Mouse (Mus musculus): ENCODE results near the gene Clic4. TPM values are rescaled to one million over a fixed set of nuclear protein-coding genes. Genes with fewer than 3 reads are reported as not detected.
A peak's percentile ranks its signal among the peaks of the same experiment; 100 is the strongest.

Clic4 gene
- total RNA-seq (2021) = 100 to 1,000 TPM in 1 of 2 experiments, 10 to 100 TPM in 1; 74.4 to 136 TPM
- long read RNA-seq, experiment 1, full-length matches to known transcripts = 132 of 154 reads
- long read RNA-seq, experiment 1, partial matches to known transcripts = 6 of 154 reads
- long read RNA-seq, experiment 1, other reads (novel, unspliced or antisense) = 16 of 154 reads
- long read RNA-seq, experiment 2, full-length matches to known transcripts = 45 of 123 reads
- long read RNA-seq, experiment 2, partial matches to known transcripts = 6 of 123 reads
- long read RNA-seq, experiment 2, other reads (novel, unspliced or antisense) = 72 of 123 reads

DNA sequence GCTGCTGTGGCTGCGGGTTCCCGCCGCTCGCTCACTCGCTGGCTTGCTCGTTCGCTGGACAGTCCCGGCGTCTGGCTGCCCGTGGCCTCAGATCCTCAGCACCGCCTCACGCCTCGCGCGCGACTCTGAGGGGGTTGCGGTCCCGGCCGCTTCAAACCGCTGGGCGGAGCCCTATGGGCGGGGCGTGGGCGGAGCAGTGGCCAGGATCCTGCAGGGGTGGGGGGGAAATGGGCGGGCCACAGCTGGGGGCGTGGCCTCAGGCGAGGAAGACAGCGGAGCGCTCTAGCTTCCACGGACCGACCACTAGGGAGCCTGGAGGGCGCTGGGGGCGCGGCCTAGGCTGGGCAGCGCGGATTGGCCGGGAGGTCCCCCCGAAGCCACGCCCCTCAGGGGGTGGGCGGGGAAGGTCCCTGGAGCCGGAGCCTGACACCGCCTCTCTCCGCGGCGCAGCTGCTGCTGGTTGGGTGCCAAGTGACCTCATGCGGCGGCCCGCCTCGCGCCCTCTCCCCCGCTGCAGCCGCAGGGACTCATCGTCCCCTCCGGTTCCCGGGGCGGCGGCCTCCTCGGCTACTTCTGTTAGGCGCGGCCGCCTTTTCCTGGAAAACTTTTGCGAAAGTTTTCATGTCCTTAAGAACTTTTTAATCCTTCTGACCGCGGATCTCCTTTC is at the start of gene Clic4:
Clic4 (minus strand) TSS at position 175 of the 667 bp plus-strand sequence.
- peak; percentile 100 for DNase-seq (ENCODE audit: low spot score in 2 of 2)

DNA sequence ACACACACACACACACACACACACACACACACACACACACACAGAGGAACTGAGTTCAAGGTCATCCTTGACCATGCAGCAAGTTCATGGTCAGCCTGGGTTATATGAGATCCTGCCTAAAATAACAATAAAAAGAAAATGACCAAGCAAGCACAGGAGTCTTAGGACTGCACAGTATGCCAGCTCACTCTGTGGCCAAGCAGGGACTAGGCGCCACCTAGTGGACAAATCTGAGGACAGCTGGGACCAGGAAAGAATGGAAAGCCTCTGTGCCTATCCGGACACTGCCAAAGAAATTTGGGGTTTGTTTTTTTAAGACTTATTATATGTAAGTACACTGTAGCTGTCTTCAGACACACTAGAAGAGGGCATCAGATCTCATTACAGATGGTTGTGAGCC is 45.4 kb upstream of the Clic4 start:
- DNase-seq (ENCODE audit: low spot score in 2 of 2) = peak; percentile 67 to 69

DNA sequence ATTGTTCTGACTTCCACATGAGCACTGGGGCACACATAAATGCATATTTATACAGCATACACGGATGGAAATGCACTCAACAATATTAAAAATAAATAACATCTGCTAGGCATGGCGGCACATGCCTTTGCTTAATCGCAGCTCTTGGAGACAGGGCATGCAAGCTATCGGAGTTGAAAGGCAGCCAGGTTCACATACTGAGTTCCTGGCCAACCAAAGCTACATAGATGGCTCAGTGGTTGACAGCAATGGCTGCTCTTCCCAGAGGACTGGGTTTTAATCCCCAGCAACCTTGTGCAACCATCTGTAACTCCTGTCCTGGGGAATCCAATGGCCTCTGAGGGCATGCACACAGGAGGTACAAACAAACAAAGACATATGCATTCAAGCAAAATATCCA is 44.9 kb upstream of the Clic4 start:
- DNase-seq (ENCODE audit: low spot score in 2 of 2) = no peak

DNA sequence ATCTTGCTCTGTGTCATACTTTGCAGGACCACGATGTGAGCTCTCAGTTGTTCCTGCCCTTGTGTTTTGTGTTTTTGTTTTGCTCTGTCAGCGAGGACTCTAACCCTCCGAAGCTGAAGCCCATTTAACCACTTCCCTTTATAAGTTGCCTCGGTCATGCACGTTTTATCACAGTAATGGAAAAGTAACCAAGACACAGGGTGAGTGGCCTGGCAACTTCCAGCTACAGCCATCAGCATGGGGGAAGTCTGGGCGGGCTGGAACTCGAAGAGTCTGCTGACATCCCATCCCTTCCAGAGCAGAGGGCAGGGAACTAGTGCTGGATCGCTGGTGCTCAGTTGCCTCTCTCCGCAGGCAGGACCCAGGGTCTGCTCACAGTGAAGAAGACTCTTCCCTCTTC is 42.7 kb upstream of the Clic4 start:
- DNase-seq (ENCODE audit: low spot score in 2 of 2) = no peak

DNA sequence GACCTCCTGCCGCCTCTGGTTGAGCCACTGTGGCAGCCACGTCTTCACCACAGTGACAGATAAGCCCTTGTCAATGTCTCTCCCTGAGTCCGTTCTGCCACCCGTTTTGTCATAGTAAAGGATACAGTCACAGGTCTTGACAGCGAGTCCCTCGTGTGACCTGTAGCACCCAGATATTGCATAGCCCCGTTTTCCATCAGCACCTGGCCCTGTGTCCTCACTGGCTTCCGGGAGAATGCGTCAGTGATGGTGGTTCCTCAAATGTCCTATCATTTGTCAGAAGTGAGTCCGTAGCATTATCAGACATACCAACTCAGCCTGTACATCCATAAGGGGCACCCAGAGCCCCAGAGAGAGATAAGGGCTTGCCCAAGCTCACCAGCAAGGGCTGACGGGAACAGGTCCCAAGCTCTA is 41.8 kb upstream of the Clic4 start:
- DNase-seq (ENCODE audit: low spot score in 2 of 2) = no peak

GRCm38 (mm10) chr4:135313761-135314241 is 41.2 kb upstream of the Clic4 start:
- DNase-seq (ENCODE audit: low spot score in 2 of 2) = no peak

DNA sequence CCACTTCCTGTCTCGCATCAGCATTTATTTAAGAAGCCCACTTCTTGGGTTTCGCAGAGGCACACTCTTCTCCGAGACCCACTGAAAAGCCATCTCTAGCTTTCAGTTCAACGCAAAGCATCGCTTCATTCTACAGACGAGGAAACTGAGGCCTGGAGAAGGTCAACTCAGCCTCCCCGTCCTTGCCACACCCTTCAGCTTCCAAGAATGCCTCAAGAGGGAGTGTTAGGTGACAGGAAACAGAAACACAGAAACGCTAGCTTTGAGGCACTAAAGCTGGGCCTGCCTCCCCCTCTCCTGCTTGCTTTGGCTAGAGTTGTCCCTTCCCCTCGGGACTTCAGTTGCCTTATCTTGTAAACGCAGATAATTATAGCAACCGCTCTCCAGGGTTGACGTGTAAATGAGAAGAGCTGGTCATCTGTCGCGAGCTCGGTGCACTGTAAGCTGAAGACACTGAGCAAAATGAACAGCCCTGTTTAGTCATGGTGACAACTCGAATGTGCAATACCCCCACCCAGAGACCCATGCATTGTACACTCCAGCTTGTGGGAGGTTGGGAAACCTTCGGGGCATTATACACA is 40.6 kb upstream of the Clic4 start:
- DNase-seq (ENCODE audit: low spot score in 2 of 2) = no peak

DNA sequence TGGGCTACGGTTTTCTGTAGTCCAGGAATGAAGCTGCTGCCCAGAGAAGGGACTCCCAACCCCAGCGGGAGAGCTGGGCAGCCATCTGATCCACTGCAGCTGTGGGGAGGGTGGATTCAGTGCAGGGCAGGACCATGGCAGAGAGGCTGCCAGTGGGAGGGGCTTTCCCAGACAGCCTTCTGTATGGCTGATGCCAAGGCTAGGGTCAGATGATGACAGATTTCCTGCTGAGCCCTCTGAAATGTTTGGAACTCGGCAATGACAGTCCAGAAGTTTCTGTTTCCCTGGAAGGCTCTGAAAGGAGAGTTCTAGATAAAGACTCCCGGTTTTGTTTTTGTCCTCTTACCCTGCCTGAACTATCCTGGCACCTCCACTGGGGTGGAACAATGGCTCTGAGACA is 40.1 kb upstream of the Clic4 start:
- DNase-seq (ENCODE audit: low spot score in 2 of 2) = peak; percentile 41 to 45

DNA sequence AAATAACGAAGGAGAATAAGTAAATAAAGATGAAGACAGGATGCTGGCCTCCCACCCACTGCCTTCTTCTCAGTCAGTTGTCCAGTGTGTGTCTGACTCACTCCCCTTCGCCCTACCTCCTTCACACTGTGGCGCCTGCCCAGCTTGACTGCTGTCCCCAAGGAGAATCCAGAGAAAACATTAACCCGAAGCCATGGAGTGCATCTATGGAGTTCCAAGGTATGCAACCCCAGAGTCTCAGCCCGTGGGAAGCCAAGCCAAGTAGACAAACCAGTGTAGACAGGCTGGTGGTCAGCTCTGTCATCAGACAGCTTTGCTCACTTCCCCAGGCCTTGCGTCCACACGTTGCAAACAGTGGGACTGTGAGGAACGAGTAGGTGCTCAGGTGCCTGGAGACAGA is 37.8 kb upstream of the Clic4 start:
- DNase-seq (ENCODE audit: low spot score in 2 of 2) = no peak

DNA sequence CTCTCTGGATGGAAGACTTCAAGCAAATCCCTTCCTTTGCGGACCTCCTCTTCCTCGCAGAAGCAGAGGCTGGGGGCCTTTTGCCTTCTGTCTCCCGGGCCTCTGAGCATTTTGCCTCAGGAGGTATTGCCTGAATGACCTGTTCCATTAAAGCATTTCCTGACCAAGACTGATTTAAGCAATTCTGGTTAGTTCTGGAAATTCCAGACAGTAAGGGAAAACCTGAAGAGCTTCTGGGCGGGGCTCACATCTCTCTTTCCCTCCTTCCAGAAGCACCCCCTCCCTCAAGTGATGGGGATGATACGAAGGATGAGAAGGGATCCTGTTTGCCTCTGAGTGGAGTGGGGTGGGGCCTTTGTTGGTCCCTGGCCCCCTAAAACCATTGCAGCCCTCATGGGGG is 37.1 kb upstream of the Clic4 start:
- DNase-seq (ENCODE audit: low spot score in 2 of 2) = no peak

DNA sequence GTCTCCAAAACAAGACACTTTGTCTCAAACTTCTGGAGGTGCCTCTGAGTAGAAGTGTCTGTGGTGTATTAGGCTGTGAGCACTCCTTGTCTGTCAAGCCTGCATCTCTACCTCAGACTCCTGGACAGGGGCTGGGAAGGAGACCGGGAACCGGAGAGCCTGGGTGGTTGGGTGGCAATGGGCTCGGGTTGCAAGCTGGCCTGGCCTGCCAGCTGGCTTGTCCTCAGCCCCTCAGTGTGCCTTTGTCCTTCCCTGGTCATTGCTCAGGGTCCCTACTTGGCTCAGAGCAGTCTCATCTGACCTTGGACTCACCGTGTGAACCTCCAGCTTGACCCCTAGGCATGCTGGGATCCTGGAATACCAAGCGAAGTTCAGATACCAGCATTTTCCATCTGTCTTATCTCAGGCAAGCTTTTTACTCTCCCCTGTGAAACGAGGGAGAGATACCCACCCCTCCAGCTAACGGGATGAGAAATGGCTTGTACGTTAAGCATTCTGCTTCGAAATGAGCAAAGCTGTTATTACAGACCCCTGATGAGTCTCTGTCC is 36.6 kb upstream of the Clic4 start:
- DNase-seq (ENCODE audit: low spot score in 2 of 2) = no peak

- no peak for DNase-seq (ENCODE audit: low spot score in 2 of 2)
These were observed 34.5 kb upstream of the Clic4 start for GRCm38 (mm10) chr4:135306971-135307632.

- DNase-seq (ENCODE audit: low spot score in 2 of 2) = peak; percentile 54 to 55
These were observed 33.9 kb upstream of the Clic4 start for GRCm38 (mm10) chr4:135306533-135306932.

GRCm38 (mm10) chr4:135302261-135302660 is 29.6 kb upstream of the Clic4 start:
- no peak for DNase-seq (ENCODE audit: low spot score in 2 of 2)

GRCm38 (mm10) chr4:135301166-135301565 is 28.6 kb upstream of the Clic4 start:
- DNase-seq (ENCODE audit: low spot score in 2 of 2) = no peak

GRCm38 (mm10) chr4:135300248-135301041 is 27.8 kb upstream of the Clic4 start:
- no peak for DNase-seq (ENCODE audit: low spot score in 2 of 2)

GRCm38 (mm10) chr4:135298680-135299079 is 26.1 kb upstream of the Clic4 start:
- DNase-seq (ENCODE audit: low spot score in 2 of 2) = no peak

- no peak for DNase-seq (ENCODE audit: low spot score in 2 of 2)
These were observed 25.4 kb upstream of the Clic4 start for GRCm38 (mm10) chr4:135297931-135298546.

DNA sequence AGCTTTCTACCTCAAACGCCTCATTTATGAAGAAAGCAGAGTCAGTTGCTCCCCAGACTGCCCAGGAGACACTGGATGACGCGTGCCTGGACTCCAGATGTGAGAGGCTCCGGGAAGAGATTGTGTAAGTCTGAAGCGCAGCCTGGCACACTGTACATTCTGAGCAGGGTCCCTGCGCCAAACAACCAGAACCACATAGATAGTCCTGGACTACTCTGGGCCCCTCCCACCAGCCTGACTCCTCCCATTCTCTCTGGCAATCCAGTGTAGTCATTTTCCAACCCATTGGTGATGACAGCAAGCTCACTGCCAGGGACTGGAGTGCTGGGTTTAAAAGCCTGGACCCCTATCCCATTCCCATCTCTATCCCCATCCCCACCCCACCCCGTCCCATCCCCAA is 24.5 kb upstream of the Clic4 start:
- no peak for DNase-seq (ENCODE audit: low spot score in 2 of 2)

- no peak for DNase-seq (ENCODE audit: low spot score in 2 of 2)
These were observed 24.0 kb upstream of the Clic4 start for GRCm38 (mm10) chr4:135296565-135296964.

Data from adrenal gland, adult 18-20 months (tissue).